Mouse (Mus musculus) brain, embryonic 14.5 days (tissue): ENCODE data around the gene St8sia2.

ENCODE experiments used
- CTCF ChIP-seq: fragments of 200-500 bp; IDR thresholded peaks from 2 replicates; pipeline ENCODE4 v1.5.1; 2012; ENCODE audit warnings: inconsistent platforms, mild to moderate bottlenecking, moderate library complexity, borderline replicate concordance; ENCODE audit not compliant: insufficient read depth, insufficient read length; ENCODE audit errors: extremely low read depth
- POLR2A ChIP-seq: fragments of 200-500 bp; IDR thresholded peaks from 2 replicates; pipeline ENCODE4 v1.6.1; 2012; ENCODE audit warnings: mild to moderate bottlenecking, inconsistent platforms, borderline replicate concordance; ENCODE audit not compliant: poor library complexity, insufficient read depth, insufficient read length, severe bottlenecking; ENCODE audit errors: extremely low read depth

DNA sequence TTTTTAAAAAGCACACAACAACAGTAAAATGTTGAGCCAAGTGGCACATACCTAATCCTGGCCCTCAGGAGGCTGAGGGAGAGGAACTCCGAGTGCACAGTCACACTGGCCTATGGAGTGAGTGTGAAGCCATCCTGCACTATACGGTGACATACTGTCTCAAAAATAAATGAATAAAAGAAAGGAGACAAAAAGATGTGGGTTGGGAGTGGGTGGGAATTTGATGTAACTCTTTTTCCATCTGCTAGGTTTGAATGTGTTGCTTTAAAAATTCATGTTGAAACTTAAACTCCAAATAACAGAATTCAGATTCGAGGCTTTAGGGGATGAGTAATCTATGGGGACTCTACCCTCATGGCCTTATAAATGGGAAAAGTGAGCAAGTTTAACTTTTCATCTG lies 46.2 kb upstream of the St8sia2 start:
- TF ChIP-seq CTCF (no peak), POLR2A (no peak)
